Mouse (Mus musculus): ENCODE data around the gene Pakap.

Gene Pakap

GRCm38 (mm10) chr4:57567666-57568206, at the start of gene Pakap:
TSS of gene Pakap (plus strand) at chr4:57568179.
- 2% methylated on average over 49 of the region's 51 CpGs for WGBS

- WGBS: 89% methylated on average over 15 of the region's 15 CpGs
Measured at GRCm38 (mm10) chr4:57523456-57523855, 44.5 kb upstream of the Pakap start.

GRCm38 (mm10) chr4:57524461-57524860, 43.5 kb upstream of the Pakap start:
- 45% methylated on average over 3 of the region's 3 CpGs for WGBS

GRCm38 (mm10) chr4:57525221-57526011, 42.6 kb upstream of the Pakap start:
- 87% methylated on average over 9 of the region's 9 CpGs for WGBS

GRCm38 (mm10) chr4:57533686-57534085, 34.3 kb upstream of the Pakap start:
- WGBS: 81% methylated on average over 6 of the region's 6 CpGs

GRCm38 (mm10) chr4:57534232-57534631, 33.7 kb upstream of the Pakap start:
- WGBS: 47% methylated on average over 6 of the region's 6 CpGs

GRCm38 (mm10) chr4:57535087-57535486, 32.9 kb upstream of the Pakap start:
- 91% methylated on average over 4 of the region's 4 CpGs for WGBS

- WGBS: 59% methylated on average over 4 of the region's 4 CpGs
Measured at GRCm38 (mm10) chr4:57538029-57538688, 29.8 kb upstream of the Pakap start.

GRCm38 (mm10) chr4:57543692-57544256, 24.2 kb upstream of the Pakap start:
- 32% methylated on average over 6 of the region's 6 CpGs for WGBS

GRCm38 (mm10) chr4:57547785-57548184, 20.2 kb upstream of the Pakap start:
- WGBS: 71% methylated on average over 7 of the region's 7 CpGs

- WGBS: 24% methylated on average over 1 of the region's 1 CpGs
Measured at GRCm38 (mm10) chr4:57550216-57550615, 17.8 kb upstream of the Pakap start.

- 43% methylated on average over 2 of the region's 2 CpGs for WGBS
Measured at GRCm38 (mm10) chr4:57557102-57557501, 10.9 kb upstream of the Pakap start.

GRCm38 (mm10) chr4:57559438-57559837, 8.5 kb upstream of the Pakap start:
- 58% methylated on average over 1 of the region's 1 CpGs for WGBS

- 65% methylated on average over 3 of the region's 3 CpGs for WGBS
Measured at GRCm38 (mm10) chr4:57560010-57560409, 8.0 kb upstream of the Pakap start.

GRCm38 (mm10) chr4:57561055-57561454, 6.9 kb upstream of the Pakap start:
- 16% methylated on average over 6 of the region's 6 CpGs for WGBS

GRCm38 (mm10) chr4:57565283-57565682, 2.7 kb upstream of the Pakap start:
- 74% methylated on average over 1 of the region's 1 CpGs for WGBS

GRCm38 (mm10) chr4:57565811-57566210, 2.2 kb upstream of the Pakap start:
- 54% methylated on average over 2 of the region's 2 CpGs for WGBS

- 41% methylated on average over 19 of the region's 19 CpGs for whole genome bisulfite sequencing
Measured at GRCm38 (mm10) chr4:57568268-57569068, 489 bp downstream of the Pakap start.

- WGBS: 93% methylated on average over 4 of the region's 4 CpGs
Measured at GRCm38 (mm10) chr4:57569069-57569355, 1.0 kb downstream of the Pakap start.

GRCm38 (mm10) chr4:57569711-57570110, 1.7 kb downstream of the Pakap start:
- WGBS: 72% methylated on average over 6 of the region's 6 CpGs

GRCm38 (mm10) chr4:57570229-57570628, 2.2 kb downstream of the Pakap start:
- WGBS: 72% methylated on average over 3 of the region's 3 CpGs

- 95% methylated on average over 3 of the region's 3 CpGs for WGBS
Measured at GRCm38 (mm10) chr4:57574181-57574580, 6.2 kb downstream of the Pakap start.
